Mouse (Mus musculus) cerebellum, adult 11-12 months (tissue): ENCODE data around the gene Astn2.
A peak's percentile ranks its signal among the peaks of the same experiment; 100 is the strongest.

Experiments used
- DNase-seq: peaks from one replicate; pipeline ENCODE4 v3.0.0; 2022

Gene Astn2

GRCm38 (mm10) chr4:66310315-66311020 is 93.9 kb downstream of the Astn2 start:
- no peak for DNase-seq

- no peak for DNase-seq
Observed at GRCm38 (mm10) chr4:66306377-66306776, 98.0 kb downstream of the Astn2 start.

- peak; percentile 40 for DNase-seq
Observed at GRCm38 (mm10) chr4:66302686-66303310, 101.6 kb downstream of the Astn2 start.

GRCm38 (mm10) chr4:66285034-66285433 is 119.4 kb downstream of the Astn2 start:
- no peak for DNase-seq

GRCm38 (mm10) chr4:66276096-66276495 is 128.3 kb downstream of the Astn2 start:
- DNase-seq: no peak

- no peak for DNase-seq
Observed at GRCm38 (mm10) chr4:66271550-66272117, 132.8 kb downstream of the Astn2 start.

- DNase-seq: no peak
Observed at GRCm38 (mm10) chr4:66264031-66264430, 140.4 kb downstream of the Astn2 start.

- no peak for DNase-seq
Observed at GRCm38 (mm10) chr4:66261276-66261675, 143.1 kb downstream of the Astn2 start.

- no peak for DNase-seq
Observed at GRCm38 (mm10) chr4:66258905-66259304, 145.5 kb downstream of the Astn2 start.

- no peak for DNase-seq
Observed at GRCm38 (mm10) chr4:66254695-66255492, 149.5 kb downstream of the Astn2 start.

- DNase-seq: no peak
Observed at GRCm38 (mm10) chr4:66248521-66248920, 155.9 kb downstream of the Astn2 start.

- peak; percentile 34 for DNase-seq
Observed at GRCm38 (mm10) chr4:66242683-66243082, 161.7 kb downstream of the Astn2 start.

GRCm38 (mm10) chr4:66232799-66233198 is 171.6 kb downstream of the Astn2 start:
- no peak for DNase-seq

- DNase-seq: no peak
Observed at GRCm38 (mm10) chr4:66232350-66232749, 172.1 kb downstream of the Astn2 start.

GRCm38 (mm10) chr4:66230735-66231134 is 173.7 kb downstream of the Astn2 start:
- DNase-seq: no peak

GRCm38 (mm10) chr4:66222602-66223317 is 181.7 kb downstream of the Astn2 start:
- DNase-seq: peak; percentile 45

- DNase-seq: peak; percentile 72
Observed at GRCm38 (mm10) chr4:66215170-66215618, 189.2 kb downstream of the Astn2 start.

GRCm38 (mm10) chr4:66189636-66190035 is 214.8 kb downstream of the Astn2 start:
- peak; percentile 39 for DNase-seq

- no peak for DNase-seq
Observed at GRCm38 (mm10) chr4:66175887-66176533, 228.4 kb downstream of the Astn2 start.

- DNase-seq: no peak
Observed at GRCm38 (mm10) chr4:66171583-66171982, 232.8 kb downstream of the Astn2 start.

- no peak for DNase-seq
Observed at GRCm38 (mm10) chr4:66170787-66171186, 233.6 kb downstream of the Astn2 start.

- DNase-seq: no peak
Observed at GRCm38 (mm10) chr4:66169485-66169884, 234.9 kb downstream of the Astn2 start.
